Mouse (Mus musculus): ENCODE measurements around the gene Opcml.

The Opcml gene

DNA sequence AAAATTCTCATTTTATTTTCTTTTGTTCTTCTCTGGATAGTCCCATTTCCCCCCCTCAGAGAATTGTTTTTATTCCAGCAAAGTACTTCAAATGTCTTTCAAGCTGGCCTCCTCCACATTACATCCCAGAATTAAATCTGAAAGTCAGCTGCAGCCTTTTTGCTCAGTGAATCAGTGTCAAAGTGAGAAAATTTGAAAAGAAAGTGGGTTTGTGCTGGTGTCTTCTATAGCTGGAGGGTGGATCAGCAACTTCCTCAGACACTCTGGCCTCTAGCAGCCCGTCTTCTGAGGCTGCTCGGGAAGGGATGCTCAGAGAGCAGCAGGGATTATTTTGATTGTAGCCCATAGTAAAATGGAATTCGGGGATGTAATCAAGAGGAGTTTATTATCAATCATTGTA, 81.0 kb downstream of the Opcml start:
- no peak for DNase-seq

GRCm38 (mm10) chr9:27889636-27890035, 99.1 kb downstream of the Opcml start:
- no peak for DNase-seq

- no peak for DNase-seq
Observed at GRCm38 (mm10) chr9:27917250-27917649, 126.7 kb downstream of the Opcml start.

- DNase-seq = no peak
Observed at GRCm38 (mm10) chr9:27923495-27923894, 132.9 kb downstream of the Opcml start.

- no peak for DNase-seq
Observed at GRCm38 (mm10) chr9:27923945-27924825, 133.6 kb downstream of the Opcml start.

DNA sequence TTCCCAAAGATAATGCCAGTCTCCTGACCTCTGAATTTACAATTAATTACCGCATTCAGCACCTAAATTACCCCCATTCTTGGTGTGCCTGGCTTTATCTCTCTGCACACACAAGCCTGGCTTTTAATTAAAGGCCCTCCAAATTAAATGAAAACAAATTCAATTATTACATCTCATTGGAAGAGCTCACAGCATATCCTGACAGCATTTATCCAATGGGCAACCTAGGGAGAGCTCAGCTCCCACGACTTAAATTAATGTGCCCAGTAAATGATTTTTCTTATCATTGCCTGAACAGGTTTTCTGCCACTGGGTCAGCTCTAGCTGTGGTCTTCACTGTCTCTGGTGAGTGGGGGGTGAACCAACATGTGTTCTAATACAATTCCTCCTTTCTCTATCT, 135.1 kb downstream of the Opcml start:
- no peak for DNase-seq

DNA sequence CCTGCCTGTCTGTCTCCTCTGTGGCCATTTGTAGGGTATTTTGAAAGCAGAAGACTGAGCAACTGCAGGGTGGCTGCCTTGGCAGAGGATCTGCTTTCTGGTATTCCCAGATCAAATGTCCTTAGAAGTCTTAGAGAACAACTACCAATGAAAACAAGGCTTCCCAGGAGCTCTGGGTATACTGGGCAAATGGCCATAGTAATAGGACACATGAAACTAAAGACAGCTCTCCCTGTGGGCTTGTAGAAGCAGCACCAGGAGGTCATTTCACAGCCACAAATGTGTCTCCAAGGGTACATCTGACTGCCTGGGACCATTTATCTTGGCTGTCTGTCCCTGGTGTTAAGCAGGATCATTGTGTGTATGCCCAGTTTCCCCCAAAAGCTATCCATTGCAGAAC, 146.7 kb downstream of the Opcml start:
- DNase-seq = no peak

DNA sequence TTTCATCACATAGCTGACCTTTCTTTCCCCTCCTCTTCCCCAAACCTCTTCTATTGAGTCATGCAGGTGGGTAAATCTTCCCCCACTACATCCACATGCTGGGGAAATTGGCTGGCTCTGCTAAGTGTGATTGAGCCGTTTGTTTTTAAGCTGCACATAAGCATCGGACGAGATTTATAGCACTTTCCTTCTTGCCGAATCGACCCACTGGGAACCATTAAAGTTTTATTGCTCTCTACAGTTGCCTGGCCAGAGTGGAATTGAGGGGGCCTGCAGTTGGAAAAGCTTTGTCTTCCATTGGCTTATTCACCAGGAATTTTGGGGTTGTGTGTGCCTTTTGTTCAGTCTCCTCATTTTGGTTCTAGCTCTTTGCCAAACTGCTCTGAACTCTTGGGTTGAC, 147.1 kb downstream of the Opcml start:
- no peak for DNase-seq

DNA sequence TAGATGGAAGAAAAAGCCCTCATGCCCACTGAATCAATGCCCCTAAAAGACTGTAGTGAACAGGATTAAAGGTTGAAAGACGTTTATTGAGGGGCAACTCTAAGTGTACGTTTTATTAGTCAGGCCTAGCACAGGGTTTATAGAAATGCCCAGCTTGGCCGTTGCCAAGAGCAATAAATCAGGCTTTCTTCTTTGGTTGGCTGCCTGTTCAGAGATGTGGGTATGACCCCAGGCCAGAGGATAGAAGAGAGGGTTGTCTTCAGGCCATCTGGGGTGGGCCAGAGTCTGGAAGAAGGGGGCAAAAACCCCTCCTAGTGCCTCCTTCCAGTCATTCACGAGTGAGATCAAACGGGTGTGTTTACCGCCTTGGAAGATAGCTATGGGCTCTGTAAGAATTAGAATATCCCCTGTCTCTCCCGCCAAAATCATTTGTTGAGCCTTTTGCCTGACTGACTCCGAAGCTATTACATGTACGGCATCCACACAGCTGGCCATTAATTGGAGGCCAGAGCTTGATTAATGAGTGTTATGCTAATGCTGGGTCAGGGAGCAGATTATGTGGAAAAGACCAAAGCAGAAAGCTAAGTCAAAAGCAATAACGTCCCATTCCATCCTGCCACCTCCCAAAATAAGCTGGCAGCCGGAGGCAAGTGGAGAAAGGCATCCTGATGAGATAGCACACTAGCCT, 154.9 kb downstream of the Opcml start:
- no peak for DNase-seq

GRCm38 (mm10) chr9:27951110-27951509, 160.5 kb downstream of the Opcml start:
- DNase-seq = no peak

DNA sequence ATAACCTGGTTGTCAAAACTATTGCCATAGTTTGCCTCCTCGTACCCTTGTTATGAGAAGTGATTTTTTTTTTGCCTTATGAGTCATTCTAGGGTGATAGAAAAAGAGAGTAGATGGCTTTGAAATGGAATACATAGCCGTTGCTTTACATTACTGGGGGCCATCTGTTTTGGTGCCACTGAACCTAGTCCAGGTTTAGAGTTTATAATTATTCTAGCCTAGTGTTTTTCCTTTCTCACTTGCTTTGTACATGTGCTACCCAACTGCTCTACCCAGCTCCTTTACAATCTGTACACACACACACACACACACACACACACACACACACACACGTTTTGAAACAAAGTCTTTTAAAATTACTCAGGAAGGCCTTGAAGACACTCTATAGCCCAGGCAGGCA, 171.1 kb downstream of the Opcml start:
- no peak for DNase-seq

DNA sequence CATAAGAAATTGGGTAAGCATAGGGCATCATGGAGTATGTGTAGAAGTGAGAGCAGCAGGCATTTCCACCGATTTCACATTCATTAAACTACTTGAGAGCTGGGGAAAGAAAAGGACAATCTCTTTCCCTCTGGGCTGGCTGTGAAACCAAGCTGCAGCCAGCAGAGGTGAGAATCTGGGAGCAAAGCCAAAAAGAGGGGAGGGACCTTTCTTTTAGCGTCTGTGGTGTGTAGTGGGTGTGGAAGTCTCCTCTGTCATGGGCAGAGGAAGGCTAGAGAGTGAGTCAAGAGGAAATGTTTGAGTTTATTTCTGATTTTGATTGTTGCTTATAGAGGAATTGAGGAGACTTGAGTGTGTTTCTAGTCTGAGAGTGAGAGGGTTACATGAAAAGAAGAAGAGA, 172.8 kb downstream of the Opcml start:
- no peak for DNase-seq

DNA sequence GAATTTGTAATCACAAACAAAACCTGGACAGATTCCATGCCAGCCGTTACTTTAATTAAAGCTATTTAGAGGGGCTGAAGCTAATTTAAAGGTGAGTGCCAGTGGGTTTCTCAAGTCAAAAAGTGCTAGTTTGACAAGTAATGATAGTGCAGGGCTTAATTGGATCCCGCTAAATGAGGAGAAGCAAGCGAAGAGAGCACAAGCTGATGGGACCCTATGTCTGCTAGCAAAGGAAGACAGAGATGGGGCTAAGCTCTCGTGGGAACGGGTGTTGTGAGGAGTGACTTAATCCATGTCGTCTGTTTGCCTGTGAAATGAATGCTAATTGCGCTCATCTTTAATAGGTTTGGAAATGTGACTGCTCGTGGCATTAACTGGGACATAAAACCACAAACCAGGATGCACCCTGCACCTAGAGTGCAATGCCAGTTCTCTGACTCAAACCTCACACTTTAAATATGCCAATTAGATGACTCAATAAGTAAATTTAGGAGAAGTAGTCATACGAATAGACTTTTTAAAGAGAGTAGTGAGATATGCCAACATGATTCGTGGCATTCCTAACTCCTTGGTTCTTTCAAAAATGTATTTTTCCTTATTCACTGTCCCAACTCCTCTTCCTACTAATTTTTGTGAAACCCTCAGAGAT, 174.5 kb downstream of the Opcml start:
- DNase-seq = no peak

GRCm38 (mm10) chr9:27968266-27968665, 177.7 kb downstream of the Opcml start:
- no peak for DNase-seq

GRCm38 (mm10) chr9:27972293-27972692, 181.7 kb downstream of the Opcml start:
- DNase-seq = no peak

DNA sequence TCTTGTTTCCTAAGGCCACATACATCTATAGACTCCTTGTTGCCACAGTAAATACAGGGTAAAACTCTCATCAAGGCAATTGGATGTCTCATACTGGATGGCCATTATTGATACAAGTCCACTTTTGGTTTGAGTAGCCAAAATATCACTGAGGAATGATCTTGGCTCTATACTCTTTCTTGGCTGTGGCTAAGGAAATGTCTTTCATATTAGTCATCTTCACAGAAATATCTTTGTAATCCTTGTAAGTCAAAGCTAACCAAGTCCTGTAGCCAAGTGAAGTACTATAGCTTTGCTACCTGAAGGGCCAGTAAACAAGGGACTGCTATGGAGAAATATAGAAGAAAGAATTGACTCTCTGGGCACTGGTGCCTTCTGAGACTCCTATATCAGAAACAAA, 192.0 kb downstream of the Opcml start:
- DNase-seq = no peak

- DNase-seq = no peak
Observed at GRCm38 (mm10) chr9:27986604-27987588, 196.3 kb downstream of the Opcml start.

DNA sequence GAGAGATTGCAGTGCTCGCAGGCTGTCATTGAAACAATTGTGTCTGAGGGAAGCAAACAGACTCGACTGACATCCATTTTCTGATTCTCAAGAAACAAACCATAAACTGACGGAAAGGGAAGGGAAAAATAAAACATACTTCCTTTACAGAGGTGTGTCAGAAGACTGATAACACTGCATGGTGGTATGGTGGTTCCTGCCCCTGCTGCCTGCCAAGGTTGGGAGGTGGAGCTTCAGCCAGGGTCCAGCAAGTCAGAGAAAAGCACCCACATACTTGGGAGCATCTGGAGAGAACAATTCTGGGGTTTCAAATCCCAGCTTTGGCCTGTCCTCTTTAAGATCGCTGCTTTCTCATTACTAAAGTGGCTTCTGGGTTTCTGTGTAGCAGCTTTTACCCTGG, 201.0 kb downstream of the Opcml start:
- no peak for DNase-seq

GRCm38 (mm10) chr9:27996536-27996935, 206.0 kb downstream of the Opcml start:
- DNase-seq = no peak

DNA sequence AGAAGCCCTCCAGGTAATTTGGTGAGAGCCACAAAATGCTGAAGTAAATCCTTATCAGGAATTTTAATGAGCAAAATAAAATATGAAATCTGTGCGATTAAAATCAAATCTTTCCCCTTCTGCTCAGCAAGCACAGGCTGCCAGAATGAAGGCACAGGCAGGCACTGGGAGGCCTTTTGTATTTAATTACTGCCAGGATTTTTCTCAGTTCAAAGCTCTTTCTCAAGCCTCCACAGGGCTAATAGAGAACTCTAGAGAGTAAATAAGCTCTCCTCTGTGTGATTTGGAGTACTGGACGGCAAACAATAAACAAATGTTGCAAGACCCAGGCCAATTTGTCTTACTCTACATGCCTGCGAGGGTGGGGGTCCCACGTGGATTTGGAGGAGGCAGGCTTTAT, 208.2 kb downstream of the Opcml start:
- DNase-seq = no peak

DNA sequence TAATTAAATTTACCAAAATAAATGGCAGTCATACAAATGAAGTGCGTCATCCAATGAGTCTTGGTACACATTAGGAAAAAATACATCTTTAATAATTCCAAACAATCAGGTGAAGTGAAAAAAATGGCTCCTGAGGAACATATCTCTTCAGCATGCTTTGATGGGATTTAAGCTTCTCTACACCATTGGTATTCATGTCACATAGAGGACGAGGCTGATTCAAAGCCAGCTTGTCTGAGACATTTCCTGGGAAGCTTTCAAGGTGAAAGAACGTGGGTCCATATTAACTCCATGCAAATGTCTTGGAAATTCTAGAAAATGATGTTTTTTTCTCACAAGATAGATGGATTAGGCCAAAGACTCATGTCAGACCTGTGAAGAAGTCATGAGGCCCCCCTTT, 212.6 kb downstream of the Opcml start:
- no peak for DNase-seq

- DNase-seq = no peak
Observed at GRCm38 (mm10) chr9:28011483-28011882, 220.9 kb downstream of the Opcml start.

GRCm38 (mm10) chr9:28012664-28013063, 222.1 kb downstream of the Opcml start:
- no peak for DNase-seq

Measured in thymus, postnatal 25 days (tissue).